Mouse (Mus musculus) forebrain, embryonic 15.5 days (tissue): ENCODE results near the gene Rnft2. TPM values are rescaled to one million over a fixed set of nuclear protein-coding genes. Genes with fewer than 3 reads are reported as not detected.

ENCODE experiments used
- ATAC-seq: fragments of 200-750 bp; cut with Nextera tagmentation; replicated peaks from 2 replicates; pipeline ENCODE4 v1.8.0; 2017; ENCODE audit warnings: mild to moderate bottlenecking, moderate TSS enrichment, moderate library complexity
- H3K27ac ChIP-seq: fragments of 300-500 bp; sonication (generic); replicated peaks from 2 replicates; pipeline ENCODE4 v1.5.1; 2015; ENCODE audit warnings: mild to moderate bottlenecking, inconsistent platforms
- H3K27me3 ChIP-seq: fragments of 300-500 bp; sonication (generic); 2 replicates; pipeline ENCODE4 v1.6.1; 2015; ENCODE audit warnings: inconsistent platforms
- H3K36me3 ChIP-seq: fragments of 300-500 bp; sonication (generic); 2 replicates; pipeline ENCODE4 v1.6.1; 2015; ENCODE audit warnings: mild to moderate bottlenecking, inconsistent platforms
- H3K4me1 ChIP-seq: fragments of 300-500 bp; sonication (generic); 2 replicates; pipeline ENCODE4 v1.6.1; 2015; ENCODE audit warnings: inconsistent platforms
- H3K4me2 ChIP-seq: fragments of 300-500 bp; sonication (generic); replicated peaks from 2 replicates; pipeline ENCODE4 v1.6.1; 2015; ENCODE audit warnings: mild to moderate bottlenecking, inconsistent platforms
- H3K4me3 ChIP-seq: fragments of 300-500 bp; sonication (generic); 2 replicates; pipeline ENCODE4 v1.5.1; 2015; ENCODE audit warnings: mild to moderate bottlenecking, inconsistent platforms
- H3K9ac ChIP-seq: fragments of 300-500 bp; sonication (generic); replicated peaks from 2 replicates; pipeline ENCODE4 v1.6.1; 2015; ENCODE audit warnings: mild to moderate bottlenecking, inconsistent platforms
- H3K9me3 ChIP-seq: fragments of 300-500 bp; sonication (generic); 2 replicates; pipeline ENCODE4 v1.6.1; 2016; ENCODE audit warnings: inconsistent platforms
- WGBS: fragments of 180-500 bp; shearing (Covaris S2); methylation state at CpG from one replicate; pipeline ENCODE4 v1.1.7; 2015; ENCODE audit warnings: mixed read lengths; 5-methylcytosine and 5-hydroxymethylcytosine counted together
- polyA plus RNA-seq: library from polyadenylated mRNA; unstranded; fragments of >200 nt; fragmentation: Nextera tagmentation; extraction: Ambion mirVana; gene quantifications from 2 replicates; pipeline ENCODE4 v1.2.1, GENCODE M21; 2015

Gene Rnft2
- polyA plus RNA-seq, 1 experiment from 2014 or later, result 9.5 TPM

GRCm38 (mm10) chr5:118266309-118266708 is 21.4 kb upstream of the Rnft2 start:
- H3K9ac ChIP-seq, result no peak overlapping the region
- H3K9me3 ChIP-seq, result no peaks in the 10 kb centered on the region
- H3K4me2 ChIP-seq, result no peak overlapping the region
- no peak for ATAC-seq
- peaks cover 14% of the 10 kb centered on the region for H3K36me3 ChIP-seq
- WGBS, result 40% methylated on average over 8 of the region's 8 CpGs
- H3K4me1 ChIP-seq, result peaks cover 8% of the 10 kb centered on the region
- H3K4me3 ChIP-seq, result no peak overlapping the region
- H3K27ac ChIP-seq, result no peak overlapping the region
- H3K27me3 ChIP-seq, result no peaks in the 10 kb centered on the region

GRCm38 (mm10) chr5:118265366-118265765 is 20.4 kb upstream of the Rnft2 start:
- 89% methylated on average over 5 of the region's 5 CpGs for WGBS
- H3K4me2 ChIP-seq, result no peak overlapping the region
- H3K36me3 ChIP-seq, result peaks cover 23% of the 10 kb centered on the region

GRCm38 (mm10) chr5:118264279-118264678 is 19.4 kb upstream of the Rnft2 start:
- no peak for ATAC-seq
- peaks cover 31% of the 10 kb centered on the region for H3K36me3 ChIP-seq
- peaks cover 4% of the 10 kb centered on the region for H3K4me1 ChIP-seq

More at GRCm38 (mm10) chr5:118265366-118265765, 20.4 kb upstream of the Rnft2 start:
- no peaks in the 10 kb centered on the region for H3K27me3 ChIP-seq
- H3K9me3 ChIP-seq, result no peaks in the 10 kb centered on the region
- no peak overlapping the region for H3K9ac ChIP-seq
- no peak overlapping the region for H3K4me3 ChIP-seq
- no peak for ATAC-seq
- H3K27ac ChIP-seq, result no peak overlapping the region
- H3K4me1 ChIP-seq, result peaks cover 5% of the 10 kb centered on the region; the same call in 1 of the 2 replicates

GRCm38 (mm10) chr5:118262418-118262817 is 17.5 kb upstream of the Rnft2 start:
- WGBS, result 92% methylated on average over 8 of the region's 8 CpGs
- no peak for ATAC-seq
- Histone ChIP-seq H3K4me1 (peaks cover 10% of the 10 kb centered on the region), H3K9ac (no peak overlapping the region), H3K36me3 (peaks cover 35% of the 10 kb centered on the region), H3K4me3 (no peak overlapping the region), H3K4me2 (no peak overlapping the region), H3K27ac (no peak overlapping the region), H3K9me3 (no peaks in the 10 kb centered on the region), H3K27me3 (no peaks in the 10 kb centered on the region)

More at GRCm38 (mm10) chr5:118264279-118264678, 19.4 kb upstream of the Rnft2 start:
- Histone ChIP-seq H3K4me3 (no peak overlapping the region), H3K4me2 (no peak overlapping the region), H3K9ac (no peak overlapping the region), H3K9me3 (no peaks in the 10 kb centered on the region), H3K27ac (no peak overlapping the region), H3K27me3 (no peaks in the 10 kb centered on the region)
- 70% methylated on average over 9 of the region's 9 CpGs for WGBS

GRCm38 (mm10) chr5:118261181-118261580 is 16.3 kb upstream of the Rnft2 start:
- Histone ChIP-seq H3K36me3 (peaks cover 45% of the 10 kb centered on the region), H3K4me1 (peaks cover 10% of the 10 kb centered on the region), H3K27me3 (no peaks in the 10 kb centered on the region), H3K9ac (no peak overlapping the region), H3K4me3 (no peak overlapping the region), H3K27ac (no peak overlapping the region), H3K4me2 (no peak overlapping the region), H3K9me3 (no peaks in the 10 kb centered on the region)
- no peak for ATAC-seq
- WGBS, result 93% methylated on average over 9 of the region's 9 CpGs

GRCm38 (mm10) chr5:118260642-118261041 is 15.7 kb upstream of the Rnft2 start:
- H3K36me3 ChIP-seq, result peaks cover 48% of the 10 kb centered on the region

GRCm38 (mm10) chr5:118260055-118260454 is 15.1 kb upstream of the Rnft2 start:
- peaks cover 10% of the 10 kb centered on the region for H3K4me1 ChIP-seq
- H3K27ac ChIP-seq, result no peak overlapping the region
- H3K4me3 ChIP-seq, result no peak overlapping the region
- 88% methylated on average over 10 of the region's 10 CpGs for WGBS
- no peak overlapping the region for H3K4me2 ChIP-seq
- ATAC-seq, result no peak
- no peaks in the 10 kb centered on the region for H3K27me3 ChIP-seq
- H3K9me3 ChIP-seq, result no peaks in the 10 kb centered on the region
- peaks cover 48% of the 10 kb centered on the region for H3K36me3 ChIP-seq
- H3K9ac ChIP-seq, result no peak overlapping the region

More at GRCm38 (mm10) chr5:118260642-118261041, 15.7 kb upstream of the Rnft2 start:
- no peak overlapping the region for H3K9ac ChIP-seq
- no peak for ATAC-seq
- no peak overlapping the region for H3K4me2 ChIP-seq
- H3K27me3 ChIP-seq, result no peaks in the 10 kb centered on the region
- WGBS, result 93% methylated on average over 11 of the region's 11 CpGs
- H3K9me3 ChIP-seq, result no peaks in the 10 kb centered on the region
- peaks cover 10% of the 10 kb centered on the region for H3K4me1 ChIP-seq
- H3K4me3 ChIP-seq, result no peak overlapping the region
- H3K27ac ChIP-seq, result no peak overlapping the region

GRCm38 (mm10) chr5:118259636-118260035 is 14.7 kb upstream of the Rnft2 start:
- WGBS, result 82% methylated on average over 6 of the region's 6 CpGs
- Histone ChIP-seq H3K4me2 (no peak overlapping the region), H3K27me3 (no peaks in the 10 kb centered on the region), H3K27ac (peak overlapping the region; percentile 18; the same call in 1 of the 2 replicates), H3K9me3 (no peaks in the 10 kb centered on the region), H3K9ac (no peak overlapping the region), H3K4me3 (no peak overlapping the region), H3K36me3 (peaks cover 48% of the 10 kb centered on the region), H3K4me1 (peaks cover 10% of the 10 kb centered on the region)
- no peak for ATAC-seq

- peaks cover 48% of the 10 kb centered on the region for H3K36me3 ChIP-seq
- H3K4me2 ChIP-seq, result no peak overlapping the region
- no peak overlapping the region for H3K9ac ChIP-seq
- no peaks in the 10 kb centered on the region for H3K27me3 ChIP-seq
- ATAC-seq, result no peak
- peaks cover 10% of the 10 kb centered on the region for H3K4me1 ChIP-seq
- H3K4me3 ChIP-seq, result no peak overlapping the region
- WGBS, result 50% methylated on average over 6 of the region's 6 CpGs
- H3K9me3 ChIP-seq, result no peaks in the 10 kb centered on the region
- peak overlapping the region; percentile 18; the same call in 1 of the 2 replicates for H3K27ac ChIP-seq
Observed at GRCm38 (mm10) chr5:118259152-118259551, 14.2 kb upstream of the Rnft2 start.

GRCm38 (mm10) chr5:118256981-118257380 is 12.1 kb upstream of the Rnft2 start:
- H3K27me3 ChIP-seq, result no peaks in the 10 kb centered on the region
- 96% methylated on average over 4 of the region's 4 CpGs for WGBS
- no peak overlapping the region for H3K27ac ChIP-seq
- H3K9ac ChIP-seq, result no peak overlapping the region
- peaks cover 40% of the 10 kb centered on the region for H3K36me3 ChIP-seq
- ATAC-seq, result no peak
- no peaks in the 10 kb centered on the region for H3K9me3 ChIP-seq
- no peak overlapping the region for H3K4me3 ChIP-seq
- peaks cover 10% of the 10 kb centered on the region for H3K4me1 ChIP-seq
- H3K4me2 ChIP-seq, result no peak overlapping the region

GRCm38 (mm10) chr5:118253551-118253950 is 8.6 kb upstream of the Rnft2 start:
- H3K27me3 ChIP-seq, result no peaks in the 10 kb centered on the region
- H3K9ac ChIP-seq, result no peak overlapping the region
- ATAC-seq, result no peak
- no peak overlapping the region for H3K4me3 ChIP-seq
- peaks cover 4% of the 10 kb centered on the region; the same call in 1 of the 2 replicates for H3K4me1 ChIP-seq
- no peaks in the 10 kb centered on the region for H3K9me3 ChIP-seq
- H3K27ac ChIP-seq, result no peak overlapping the region
- peaks cover 13% of the 10 kb centered on the region for H3K36me3 ChIP-seq
- 83% methylated on average over 3 of the region's 3 CpGs for WGBS
- no peak overlapping the region for H3K4me2 ChIP-seq

- Histone ChIP-seq H3K4me2 (no peak overlapping the region), H3K4me3 (no peak overlapping the region), H3K9me3 (no peaks in the 10 kb centered on the region), H3K27ac (no peak overlapping the region), H3K4me1 (peaks cover 18% of the 10 kb centered on the region), H3K27me3 (no peaks in the 10 kb centered on the region), H3K36me3 (peaks cover 5% of the 10 kb centered on the region; the same call in 1 of the 2 replicates), H3K9ac (no peak overlapping the region)
- no peak for ATAC-seq
- 62% methylated on average over 7 of the region's 7 CpGs for WGBS
Observed at GRCm38 (mm10) chr5:118250987-118251386, 6.1 kb upstream of the Rnft2 start.

GRCm38 (mm10) chr5:118247378-118247777 is 2.5 kb upstream of the Rnft2 start:
- H3K4me3 ChIP-seq, result no peak overlapping the region
- no peaks in the 10 kb centered on the region for H3K27me3 ChIP-seq
- H3K9me3 ChIP-seq, result no peaks in the 10 kb centered on the region
- no peak overlapping the region for H3K9ac ChIP-seq
- peaks cover 32% of the 10 kb centered on the region for H3K4me1 ChIP-seq
- H3K36me3 ChIP-seq, result peaks cover 6% of the 10 kb centered on the region; the same call in 1 of the 2 replicates
- no peak for ATAC-seq
- WGBS, result 92% methylated on average over 8 of the region's 8 CpGs
- H3K27ac ChIP-seq, result no peak overlapping the region
- no peak overlapping the region for H3K4me2 ChIP-seq
